Mouse (Mus musculus): ENCODE results near the gene Gtf2i.

The Gtf2i gene

GRCm38 (mm10) chr5:134322355-134322754, 7.8 kb upstream of the Gtf2i start:
- no peak for DNase-seq (ENCODE audit: low spot score in 2 of 2)

- no peak for DNase-seq (ENCODE audit: low spot score in 2 of 2)
Measured at GRCm38 (mm10) chr5:134321699-134322098, 7.1 kb upstream of the Gtf2i start.

DNA sequence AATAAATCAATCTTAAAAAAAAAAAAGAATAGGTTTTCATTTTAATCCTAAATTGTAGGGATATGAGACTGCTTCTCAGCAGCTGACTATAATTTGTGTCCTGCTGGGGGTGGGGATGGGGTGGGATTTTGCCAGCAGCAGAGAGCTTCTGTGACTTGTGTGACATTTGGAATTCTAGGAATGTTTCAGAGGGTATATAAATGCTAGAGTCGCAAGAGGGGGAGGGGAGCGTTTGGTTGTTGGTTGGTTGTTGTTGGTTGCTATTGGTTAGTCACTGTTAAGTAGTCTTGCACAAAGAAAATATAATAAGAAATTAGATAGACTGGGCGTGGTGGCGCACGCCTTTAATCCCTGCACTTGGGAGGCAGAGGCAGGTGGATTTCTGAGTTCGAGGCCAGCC, 4.3 kb upstream of the Gtf2i start:
- DNase-seq (ENCODE audit: low spot score in 2 of 2) = no peak

- DNase-seq (ENCODE audit: low spot score in 2 of 2) = peak in 1 of 2 experiments; percentile 60
Measured at GRCm38 (mm10) chr5:134316721-134317120, 2.2 kb upstream of the Gtf2i start.

- peak; percentile 79 to 80 for DNase-seq (ENCODE audit: low spot score in 2 of 2)
Measured at GRCm38 (mm10) chr5:134315623-134316350, 1.2 kb upstream of the Gtf2i start.

DNA sequence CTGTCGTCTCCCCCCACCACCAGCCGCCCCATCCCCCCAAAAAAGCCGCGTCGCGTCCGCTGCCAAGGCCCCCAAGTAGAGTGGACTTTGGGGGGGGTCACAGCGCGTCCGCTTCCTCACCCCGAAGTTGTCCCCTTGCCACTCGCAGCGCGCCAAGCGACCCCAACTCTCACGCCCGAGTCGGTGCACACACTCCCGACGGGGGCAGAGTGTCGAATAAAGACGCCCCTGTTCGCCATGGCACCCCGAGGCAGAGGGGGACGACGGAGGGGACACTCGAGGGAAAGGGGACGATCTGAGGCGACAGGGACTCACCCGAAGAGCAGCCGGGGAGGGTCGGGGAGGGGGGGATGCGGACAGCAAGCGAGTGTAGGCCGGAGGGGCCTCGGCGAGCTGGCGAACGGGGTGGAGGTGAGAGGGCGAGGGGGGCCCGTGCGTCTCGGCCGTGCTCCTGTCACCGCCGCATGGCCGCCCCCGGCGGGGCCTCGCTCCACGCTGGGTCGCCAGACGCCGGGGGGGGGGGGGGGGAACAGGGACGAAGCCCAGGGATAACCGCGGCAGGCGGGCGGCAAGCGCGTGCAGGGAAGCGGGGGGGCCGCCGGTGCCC, 389 bp downstream of the Gtf2i start:
- DNase-seq (ENCODE audit: low spot score in 2 of 2) = no peak

GRCm38 (mm10) chr5:134313451-134314067, 1.0 kb downstream of the Gtf2i start:
- peak; percentile 96 to 97 for DNase-seq (ENCODE audit: low spot score in 2 of 2)

DNA sequence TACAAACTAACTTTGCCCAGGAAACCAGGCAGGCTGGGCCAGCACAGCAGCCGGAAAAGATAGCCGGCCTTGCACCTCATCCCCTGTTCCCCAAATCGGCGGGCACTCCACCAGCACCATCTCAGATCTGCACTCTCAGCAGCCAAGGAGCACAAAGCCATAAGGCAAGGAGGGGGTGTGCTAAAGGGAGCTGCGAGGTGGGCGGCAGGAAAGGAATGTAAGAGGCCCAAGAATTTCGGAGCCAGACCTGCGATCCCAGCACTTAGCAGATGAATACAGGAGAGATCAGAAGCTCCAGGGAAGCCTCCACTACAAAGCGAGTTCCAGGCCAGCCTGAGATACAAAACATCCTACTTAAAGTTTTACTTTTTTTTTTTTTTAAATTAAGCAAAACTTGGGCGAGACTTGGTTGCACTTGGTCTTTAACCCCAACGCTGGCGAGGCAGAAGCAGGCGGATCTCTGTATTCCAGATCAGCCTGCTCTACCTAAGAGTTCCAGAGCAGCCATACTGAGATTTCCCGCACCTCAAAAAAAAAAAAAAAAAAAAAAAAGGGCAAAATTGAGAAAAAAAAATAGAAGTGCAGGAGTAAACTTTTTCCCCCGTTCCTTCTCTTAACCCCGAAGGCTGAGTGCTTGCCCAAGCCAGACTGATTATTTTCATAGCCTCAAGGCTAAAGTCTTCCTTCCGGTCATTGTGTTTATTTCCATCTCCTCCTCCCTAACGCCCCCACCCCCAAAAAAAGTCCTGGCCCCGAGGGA, 1.7 kb downstream of the Gtf2i start:
- DNase-seq (ENCODE audit: low spot score in 2 of 2) = peak; percentile 68 to 71

DNA sequence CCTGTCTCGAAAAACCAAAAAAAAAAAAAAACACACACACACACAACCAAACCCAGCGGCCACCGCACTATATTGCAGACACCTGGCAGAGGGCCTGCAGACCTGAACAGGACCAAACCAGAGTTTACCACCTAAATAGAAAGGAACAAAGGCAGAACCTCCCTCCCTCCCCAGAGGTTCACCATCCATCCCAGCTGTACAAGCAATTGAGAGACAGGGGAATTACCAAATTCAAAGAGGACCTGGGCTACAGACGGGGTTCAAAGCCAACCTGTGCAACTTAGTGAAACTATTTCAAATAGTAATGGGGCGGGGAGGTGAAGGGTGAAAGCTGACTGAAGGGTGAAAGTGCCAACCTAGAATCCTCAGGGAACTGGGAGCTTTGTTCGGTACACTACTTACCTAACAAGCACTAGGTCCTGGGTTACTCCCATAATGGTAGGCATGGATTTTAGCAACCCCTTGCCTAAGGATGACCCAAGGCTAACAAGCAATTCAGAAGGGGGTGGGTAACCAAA, 2.6 kb downstream of the Gtf2i start:
- no peak for DNase-seq (ENCODE audit: low spot score in 2 of 2)

- DNase-seq (ENCODE audit: low spot score in 2 of 2) = no peak
Measured at GRCm38 (mm10) chr5:134310201-134310600, 4.4 kb downstream of the Gtf2i start.

- DNase-seq (ENCODE audit: low spot score in 2 of 2) = no peak
Measured at GRCm38 (mm10) chr5:134309345-134309744, 5.2 kb downstream of the Gtf2i start.

GRCm38 (mm10) chr5:134304639-134305038, 9.9 kb downstream of the Gtf2i start:
- DNase-seq (ENCODE audit: low spot score in 2 of 2) = no peak

- peak; percentile 39 to 71 for DNase-seq (ENCODE audit: low spot score in 2 of 2)
Measured at GRCm38 (mm10) chr5:134295277-134296050, 19.1 kb downstream of the Gtf2i start.

DNA sequence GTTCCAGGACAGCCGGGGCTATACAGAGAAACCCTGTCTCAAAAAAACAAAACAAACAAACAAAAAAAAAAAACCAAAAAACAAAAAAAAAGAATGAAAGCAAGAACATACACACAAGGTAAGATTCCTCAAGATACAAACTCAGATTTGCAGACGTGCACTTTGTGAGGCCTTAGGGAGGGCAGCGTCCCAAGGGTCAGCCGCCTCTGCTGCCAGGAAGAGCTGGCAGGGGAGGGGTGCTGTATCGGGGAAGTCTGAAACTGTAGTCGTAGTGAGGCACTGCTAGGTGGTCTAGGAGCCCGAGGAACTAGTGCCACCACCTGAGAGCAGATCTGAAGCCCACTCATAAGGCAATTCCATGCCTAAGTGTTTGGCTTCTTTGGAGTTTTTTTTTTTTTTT, 20.0 kb downstream of the Gtf2i start:
- no peak for DNase-seq (ENCODE audit: low spot score in 2 of 2)

DNA sequence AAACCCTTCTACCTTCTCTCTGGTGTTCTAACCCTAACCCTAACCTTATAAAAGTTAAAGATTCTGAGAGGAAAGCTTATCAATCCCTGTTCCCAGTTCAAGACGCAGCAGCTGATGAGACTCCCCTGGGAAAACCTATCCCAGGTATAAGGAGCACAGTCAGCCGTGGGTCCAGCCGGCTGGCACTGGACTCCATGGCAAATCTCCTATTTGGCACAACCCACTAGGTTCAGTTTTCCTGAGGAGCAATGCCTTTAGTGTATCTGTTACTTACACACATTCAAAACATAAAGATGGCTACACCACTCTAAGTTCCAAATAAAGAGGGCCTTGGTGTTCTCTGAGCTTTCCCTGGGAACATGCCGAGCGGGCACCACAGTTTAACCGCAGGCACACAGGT, 23.5 kb downstream of the Gtf2i start:
- no peak for DNase-seq (ENCODE audit: low spot score in 2 of 2)

- DNase-seq (ENCODE audit: low spot score in 2 of 2) = no peak
Measured at GRCm38 (mm10) chr5:134289935-134290560, 24.5 kb downstream of the Gtf2i start.

GRCm38 (mm10) chr5:134288071-134288470, 26.5 kb downstream of the Gtf2i start:
- no peak for DNase-seq (ENCODE audit: low spot score in 2 of 2)

- peak; percentile 54 to 68 for DNase-seq (ENCODE audit: low spot score in 2 of 2)
Measured at GRCm38 (mm10) chr5:134284921-134285320, 29.6 kb downstream of the Gtf2i start.

- DNase-seq (ENCODE audit: low spot score in 2 of 2) = no peak
Measured at GRCm38 (mm10) chr5:134282603-134283002, 32.0 kb downstream of the Gtf2i start.

GRCm38 (mm10) chr5:134282076-134282475, 32.5 kb downstream of the Gtf2i start:
- no peak for DNase-seq (ENCODE audit: low spot score in 2 of 2)

DNA sequence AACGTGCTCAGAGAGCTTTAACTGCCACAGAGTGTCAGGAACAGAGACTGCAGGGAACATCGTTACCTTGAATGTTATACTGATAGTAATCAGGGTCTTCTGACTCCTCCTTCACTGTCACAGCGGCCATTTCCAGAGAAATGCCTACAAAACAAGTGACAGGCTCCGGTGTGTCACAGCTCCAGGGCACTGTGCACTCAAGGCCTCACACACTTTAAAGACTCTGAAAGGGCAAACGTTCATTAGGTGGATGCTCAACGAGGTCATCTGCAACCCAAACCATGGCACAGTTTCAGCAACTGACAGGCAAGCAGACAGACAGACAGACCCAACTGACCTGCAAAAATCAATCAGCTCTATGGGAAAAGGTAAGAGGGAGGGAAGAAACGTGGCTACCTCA, 35.2 kb downstream of the Gtf2i start:
- no peak for DNase-seq (ENCODE audit: low spot score in 2 of 2)

Measured in right cerebral cortex, postnatal 10 days (tissue).